Mouse (Mus musculus): Measurements from ENCODE around the gene Adipor1.

GRCm38 (mm10) chr1:134374124-134374523 lies 41.1 kb upstream of the Adipor1 start:
- TF ChIP-seq CTCF (IDR thresholded peaks at IDR 0.05; ENCODE audit: control insufficient read depth, insufficient read depth, insufficient read length): no peak
- no peak for TF ChIP-seq USF1 (IDR thresholded peaks at IDR 0.05; ENCODE audit: low read depth)
